Mouse (Mus musculus): ENCODE results near the gene 1190002N15Rik.

Gene 1190002N15Rik

GRCm38 (mm10) chr9:94529146-94529746, 8.6 kb downstream of the 1190002N15Rik start:
- DNase-seq: no peak

GRCm38 (mm10) chr9:94526473-94526872, 11.4 kb downstream of the 1190002N15Rik start:
- no peak for DNase-seq

- peak; percentile 66 for DNase-seq
Observed at GRCm38 (mm10) chr9:94512246-94512645, 25.6 kb downstream of the 1190002N15Rik start.

GRCm38 (mm10) chr9:94511139-94511538, 26.7 kb downstream of the 1190002N15Rik start:
- DNase-seq: no peak

- DNase-seq: no peak
Observed at GRCm38 (mm10) chr9:94506980-94507379, 30.9 kb downstream of the 1190002N15Rik start.

GRCm38 (mm10) chr9:94491467-94491866, 46.4 kb downstream of the 1190002N15Rik start:
- no peak for DNase-seq

GRCm38 (mm10) chr9:94487976-94488375, 49.9 kb downstream of the 1190002N15Rik start:
- no peak for DNase-seq

- DNase-seq: peak; percentile 77
Observed at GRCm38 (mm10) chr9:94483291-94483879, 54.5 kb downstream of the 1190002N15Rik start.

GRCm38 (mm10) chr9:94482215-94482975, 55.5 kb downstream of the 1190002N15Rik start:
- peak; percentile 65 for DNase-seq

- no peak for DNase-seq
Observed at GRCm38 (mm10) chr9:94481057-94481456, 56.8 kb downstream of the 1190002N15Rik start.

GRCm38 (mm10) chr9:94479382-94479781, 58.5 kb downstream of the 1190002N15Rik start:
- no peak for DNase-seq

GRCm38 (mm10) chr9:94478954-94479353, 58.9 kb downstream of the 1190002N15Rik start:
- no peak for DNase-seq

GRCm38 (mm10) chr9:94475973-94476372, 61.9 kb downstream of the 1190002N15Rik start:
- no peak for DNase-seq

- DNase-seq: no peak
Observed at GRCm38 (mm10) chr9:94473898-94474297, 64.0 kb downstream of the 1190002N15Rik start.

- no peak for DNase-seq
Observed at GRCm38 (mm10) chr9:94472963-94473582, 64.8 kb downstream of the 1190002N15Rik start.

- DNase-seq: no peak
Observed at GRCm38 (mm10) chr9:94471485-94471884, 66.4 kb downstream of the 1190002N15Rik start.
